Mouse (Mus musculus): ENCODE data around the gene Crat.
A peak's percentile ranks its signal among the peaks of the same experiment; 100 is the strongest.
"Not testable (repeated sequence)": the region's sequence is repeated elsewhere in the genome, so short reads cannot be mapped to it uniquely, and the experiment has no call there.

Gene Crat

GRCm38 (mm10) chr2:30440701-30441517 is 25.3 kb upstream of the Crat start:
- DNase-seq (ENCODE audit: low spot score in 2 of 2): peak; percentile 55 to 85

- no peak for DNase-seq (ENCODE audit: low spot score in 2 of 2)
These were observed 24.6 kb upstream of the Crat start for GRCm38 (mm10) chr2:30440211-30440700.

- DNase-seq (ENCODE audit: low spot score in 2 of 2): no peak
These were observed 24.0 kb upstream of the Crat start for GRCm38 (mm10) chr2:30439631-30440030.

GRCm38 (mm10) chr2:30437791-30438190 is 22.2 kb upstream of the Crat start:
- no peak for DNase-seq (ENCODE audit: low spot score in 2 of 2)

- no peak for DNase-seq (ENCODE audit: low spot score in 2 of 2)
These were observed 21.2 kb upstream of the Crat start for GRCm38 (mm10) chr2:30436809-30437208.

- DNase-seq (ENCODE audit: low spot score in 2 of 2): no peak
These were observed 20.5 kb upstream of the Crat start for GRCm38 (mm10) chr2:30436156-30436545.

GRCm38 (mm10) chr2:30435326-30436155 is 19.9 kb upstream of the Crat start:
- peak; percentile 28 to 73 for DNase-seq (ENCODE audit: low spot score in 2 of 2)

GRCm38 (mm10) chr2:30429156-30429555 is 13.5 kb upstream of the Crat start:
- no peak for DNase-seq (ENCODE audit: low spot score in 2 of 2)

GRCm38 (mm10) chr2:30421432-30421831 is 5.8 kb upstream of the Crat start:
- no peak for DNase-seq (ENCODE audit: low spot score in 2 of 2)

- no peak for DNase-seq (ENCODE audit: low spot score in 2 of 2)
These were observed 3.5 kb upstream of the Crat start for GRCm38 (mm10) chr2:30419112-30419511.

GRCm38 (mm10) chr2:30418259-30418658 is 2.6 kb upstream of the Crat start:
- no peak for DNase-seq (ENCODE audit: low spot score in 2 of 2)

- DNase-seq (ENCODE audit: low spot score in 2 of 2): no peak
These were observed 2.1 kb upstream of the Crat start for GRCm38 (mm10) chr2:30417595-30418165.

- not testable (repeated sequence) for DNase-seq (ENCODE audit: low spot score in 2 of 2)
These were observed 1.5 kb upstream of the Crat start for GRCm38 (mm10) chr2:30417154-30417553.

- DNase-seq (ENCODE audit: low spot score in 2 of 2): no peak
These were observed 994 bp upstream of the Crat start for GRCm38 (mm10) chr2:30416649-30416965.

GRCm38 (mm10) chr2:30415936-30416648 is 479 bp upstream of the Crat start, which contains the start of gene Ptpa:
Gene Ptpa (plus strand): TSS chr2:30416039.
- peak; percentile 92 to 96 for DNase-seq (ENCODE audit: low spot score in 2 of 2)

GRCm38 (mm10) chr2:30414681-30415080 is 932 bp downstream of the Crat start:
- DNase-seq (ENCODE audit: low spot score in 2 of 2): no peak

GRCm38 (mm10) chr2:30414101-30414500 is 1.5 kb downstream of the Crat start:
- no peak for DNase-seq (ENCODE audit: low spot score in 2 of 2)

- DNase-seq (ENCODE audit: low spot score in 2 of 2): no peak
These were observed 2.3 kb downstream of the Crat start for GRCm38 (mm10) chr2:30413038-30413973.

- no peak for DNase-seq (ENCODE audit: low spot score in 2 of 2)
These were observed 6.0 kb downstream of the Crat start for GRCm38 (mm10) chr2:30409454-30410176.

All from thymus, postnatal 10 days (tissue).